Mouse (Mus musculus) central nervous system, embryonic 11.5 days (tissue): ENCODE measurements around the gene Usp19. TPM values are rescaled to one million over a fixed set of nuclear protein-coding genes. Genes with fewer than 3 reads are reported as not detected.

Source experiments
- polyA plus RNA-seq: library from polyadenylated mRNA; depleted of rRNA; stranded (reverse); fragments of >200 nt; gene quantifications from 2 replicates; pipeline ENCODE4 v1.2.3, GENCODE M21; 2012; rRNA removed

Usp19 gene
- 146 and 160 TPM in 2 replicates for polyA plus RNA-seq

GRCm38 (mm10) chr9:108490559-108491285 is at the start of gene Usp19:
Gene Usp19 (plus strand): TSS chr9:108490602.

GRCm38 (mm10) chr9:108460319-108461178 is 29.9 kb upstream of the Usp19 start, which contains the start of gene Ccdc71:
Gene Ccdc71 (plus strand): TSS chr9:108460527.

GRCm38 (mm10) chr9:108461181-108461631 is 29.2 kb upstream of the Usp19 start, which contains the start of gene Klhdc8b:
Gene Klhdc8b (minus strand): TSS chr9:108461581.

GRCm38 (mm10) chr9:108479721-108480351 is 10.6 kb upstream of the Usp19 start, which contains the start of gene Lamb2:
Gene Lamb2 (plus strand): TSS chr9:108479736.

GRCm38 (mm10) chr9:108507619-108508434 is 17.4 kb downstream of the Usp19 start, which contains the start of gene Qars:
Gene Qars (plus strand): TSS chr9:108507706.

GRCm38 (mm10) chr9:108516380-108517251 is 26.2 kb downstream of the Usp19 start, which contains the start of gene Qrich1:
Gene Qrich1 (plus strand): TSS chr9:108516806.

Other genes starting within 250 kb of the Usp19 start
- gene Dag1, start 226.6 kb upstream of the Usp19 start, polyA plus RNA-seq: 23.8 and 29.4 TPM in 2 replicates
- 30.2 and 45.5 TPM in 2 replicates for gene Nicn1, start 200.2 kb upstream of the Usp19 start, polyA plus RNA-seq
- 40.6 and 51.6 TPM in 2 replicates for gene Amt, start 193.7 kb upstream of the Usp19 start, polyA plus RNA-seq
- 236 and 260 TPM in 2 replicates for gene Rhoa, start 184.5 kb upstream of the Usp19 start, polyA plus RNA-seq
- gene Tcta, start 184.4 kb upstream of the Usp19 start, polyA plus RNA-seq: 12.7 and 22.2 TPM in 2 replicates
- gene Gpx1, start 151.7 kb upstream of the Usp19 start, polyA plus RNA-seq: 654 and 762 TPM in 2 replicates
- gene Usp4, start 142.7 kb upstream of the Usp19 start, polyA plus RNA-seq: 113 and 120 TPM in 2 replicates
- gene 1700102P08Rik, start 97.8 kb upstream of the Usp19 start, polyA plus RNA-seq: 1.4 and 1.8 TPM in 2 replicates
- 1.1 and 1.6 TPM in 2 replicates for gene Ccdc36, start 62.1 kb upstream of the Usp19 start, polyA plus RNA-seq
- gene BC048562, start 54.1 kb upstream of the Usp19 start, polyA plus RNA-seq: not detected in 2 replicates
- 25.0 and 28.4 TPM in 2 replicates for gene Ccdc71, start 30.1 kb upstream of the Usp19 start, polyA plus RNA-seq
- gene Klhdc8b, start 29.0 kb upstream of the Usp19 start, polyA plus RNA-seq: 43.0 and 49.4 TPM in 2 replicates
- 67.7 and 81.1 TPM in 2 replicates for gene Lamb2, start 10.9 kb upstream of the Usp19 start, polyA plus RNA-seq
- gene Qars, start 17.1 kb downstream of the Usp19 start, polyA plus RNA-seq: 239 and 264 TPM in 2 replicates
- 122 and 154 TPM in 2 replicates for gene Qrich1, start 26.2 kb downstream of the Usp19 start, polyA plus RNA-seq
- 175 and 189 TPM in 2 replicates for gene Impdh2, start 69.7 kb downstream of the Usp19 start, polyA plus RNA-seq
- gene Ndufaf3, start 76.8 kb downstream of the Usp19 start, polyA plus RNA-seq: 21.4 and 26.3 TPM in 2 replicates
- 83.0 and 118 TPM in 2 replicates for gene Dalrd3, start 79.3 kb downstream of the Usp19 start, polyA plus RNA-seq
- 129 and 170 TPM in 2 replicates for gene Wdr6, start 88.1 kb downstream of the Usp19 start, polyA plus RNA-seq
- 11.8 and 12.4 TPM in 2 replicates for gene P4htm, start 107.1 kb downstream of the Usp19 start, polyA plus RNA-seq
- gene Arih2, start 158.8 kb downstream of the Usp19 start, polyA plus RNA-seq: 45.1 and 49.2 TPM in 2 replicates
- 17.2 and 21.2 TPM in 2 replicates for gene Slc25a20, start 171.5 kb downstream of the Usp19 start, polyA plus RNA-seq
- gene Prkar2a, start 198.7 kb downstream of the Usp19 start, polyA plus RNA-seq: 27.2 and 40.2 TPM in 2 replicates